Comparison of ENCODE assay signal across 29 mouse cellular contexts in genomic region chr1:131614641-131615040, GRCm38 (mm10). TPM values are rescaled to one million over a fixed set of nuclear protein-coding genes. Genes with fewer than 3 reads are reported as not detected.
DNase-seq lines count a peak whose midpoint lies in the region; ATAC-seq and TF ChIP-seq lines count a peak whose summit lies in the region.
"Had no signal": no experiment of that assay in that cellular context is flagged by ENCODE, and none has a peak within 500 bp of the region (broad histone marks: within the 10 kb centered on the region; RNA-seq: fewer than 3 reads in every experiment).

No protein-coding gene starts in this region.

- peaks cover 29% of the 10 kb centered on the region for H3K4me1 ChIP-seq in liver, embryonic 16.5 days (ENCODE audit: control insufficient read depth, low read depth, low read length)
- H3K4me1 ChIP-seq: forebrain, embryonic 10.5 days; forebrain, embryonic 13.5 days had no signal

- DNase-seq in heart, adult 11 months = peak; percentile 40
- DNase-seq in heart, postnatal 25 days (ENCODE audit: low spot score) = no peak
- DNase-seq in layer of hippocampus, adult 2 months (ENCODE audit: low spot score in 2 of 2) = no peak
- DNase-seq in layer of hippocampus, postnatal 10 days (ENCODE audit: low spot score in 2 of 2) = no peak
- DNase-seq in liver = no peak
- DNase-seq: adrenal gland, adult 8-10 months; adrenal gland, postnatal 25 days; cerebellum, adult 18-20 months; cerebellum, adult 9-10 months; cerebellum, postnatal 14 days; gastrocnemius, postnatal 10 days; gastrocnemius, postnatal 36 days; heart, postnatal 10 days; heart, postnatal 4 days had no signal

- 0 out of 2 replicates have a peak, but pooled peaks have one; percentile 6 for TF ChIP-seq CTCF in layer of hippocampus, adult 2 months (conservative IDR thresholded peaks at IDR 0.05)

- no peak overlapping the region for H3K4me2 ChIP-seq in liver, embryonic 16.5 days (ENCODE audit: low read depth, low read length)
- H3K4me2 ChIP-seq: forebrain, embryonic 13.5 days; heart, embryonic 15.5 days; hindbrain, embryonic 14.5 days had no signal

- H3K36me3 ChIP-seq in liver, embryonic 16.5 days (ENCODE audit: control insufficient read depth, insufficient read depth) = no peaks in the 10 kb centered on the region
- H3K36me3 ChIP-seq: forebrain, embryonic 10.5 days; heart, embryonic 15.5 days had no signal

- no peaks in the 10 kb centered on the region; the same call in 1 of the 2 replicates for H3K27me3 ChIP-seq in liver, embryonic 16.5 days (ENCODE audit: control insufficient read depth, insufficient read depth, low read depth, low read length)
- H3K27me3 ChIP-seq: forebrain, embryonic 13.5 days; heart, embryonic 15.5 days had no signal

- 74% methylated on average over 6 of the region's 6 CpGs for WGBS in liver, embryonic 16.5 days (ENCODE audit: insufficient replicate concordance)

- intact Hi-C loops in heart, postnatal 25 days (cut with DNase I) = loop anchor here (5.0 kb wide), 2 partner anchors 153 to 233 kb away; no protein-coding TSS in a partner anchor

- H3K4me3 ChIP-seq in layer of hippocampus, adult 2 months = no peak overlapping the region
- no peak overlapping the region for H3K4me3 ChIP-seq in liver, embryonic 16.5 days (ENCODE audit: low read depth, low read length)
- H3K4me3 ChIP-seq: forebrain, embryonic 10.5 days; forebrain, embryonic 13.5 days; heart, embryonic 15.5 days had no signal

- H3K27ac ChIP-seq in layer of hippocampus, adult 2 months = no peak overlapping the region
- peak overlapping the region; percentile 45 for H3K27ac ChIP-seq in liver, embryonic 16.5 days (ENCODE audit: low read length)
- H3K27ac ChIP-seq: forebrain, embryonic 10.5 days; forebrain, embryonic 13.5 days; heart, embryonic 15.5 days; hindbrain, embryonic 14.5 days; hindbrain, postnatal 0 days had no signal

- no peak overlapping the region for H3K9ac ChIP-seq in liver, embryonic 16.5 days (ENCODE audit: low read depth, low read length)
- H3K9ac ChIP-seq: forebrain, embryonic 13.5 days; heart, embryonic 15.5 days; hindbrain, embryonic 14.5 days had no signal

- ATAC-seq in liver, embryonic 16.5 days (ENCODE audit: low read depth) = peak; percentile 22; the same call in 1 of the 2 replicates
- ATAC-seq: activated CD4-positive, CD25-positive, alpha-beta regulatory T cell, adult 4 months; forebrain, embryonic 13.5 days; forebrain, embryonic 16.5 days; hindbrain, postnatal 0 days; inflammation-experienced regulatory T-cells, adult 6 months had no signal

- no peaks in the 10 kb centered on the region for H3K9me3 ChIP-seq in liver, embryonic 16.5 days (replicated peaks; ENCODE audit: control insufficient read depth, low read length)
- H3K9me3 ChIP-seq: forebrain, embryonic 13.5 days had no signal

RNA-seq across cellular contexts. Expression of gene Avpr1b, which starts 15.6 kb away (rescaled TPM):
- total RNA-seq in heart, postnatal 25 days (2021) = not detected
- total RNA-seq in layer of hippocampus, adult 2 months (2021) = under 1 TPM; 0.20 to 0.37 TPM
- under 1 TPM; 0.23 to 0.36 TPM for total RNA-seq in layer of hippocampus, postnatal 10 days (2021)
- polyA plus RNA-seq in liver, embryonic 16.5 days (2015; fragmentation: Nextera tagmentation; extraction: Ambion mirVana) = not detected in 2 replicates
- total RNA-seq: adrenal gland, adult 8-10 months; adrenal gland, postnatal 25 days; ES-E14; gastrocnemius, adult 18-20 months; gastrocnemius, postnatal 10 days; gastrocnemius, postnatal 36 days; granulocyte monocyte progenitor cell, adult 5-6 weeks; heart, adult 8-10 months; heart, postnatal 10 days; heart, postnatal 4 days; hindbrain, postnatal 0 days had no signal
- polyA plus RNA-seq: embryonic facial prominence, embryonic 11.5 days; forebrain, embryonic 10.5 days; forebrain, embryonic 13.5 days; forebrain, embryonic 16.5 days; heart, embryonic 15.5 days; hindbrain, embryonic 11.5 days; hindbrain, embryonic 14.5 days; hindbrain, postnatal 0 days; inflammation-experienced regulatory T-cells, adult 6 months had no signal

RNA-seq across cellular contexts. Expression of gene Ctse, which starts 23.5 kb away (rescaled TPM):
- 1 to 10 TPM in 1 of 2 experiments, under 1 TPM in 1; 0.83 to 1.3 TPM for total RNA-seq in heart, postnatal 25 days (2021)
- total RNA-seq in layer of hippocampus, adult 2 months (2021) = not detected
- under 1 TPM in 1 of 2 experiments, not detected in 1; 0.39 TPM for total RNA-seq in layer of hippocampus, postnatal 10 days (2021)
- 29.5 and 33.8 TPM in 2 replicates for polyA plus RNA-seq in liver, embryonic 16.5 days (2015; fragmentation: Nextera tagmentation; extraction: Ambion mirVana)
- total RNA-seq: ES-E14; hindbrain, postnatal 0 days had no signal
- polyA plus RNA-seq: forebrain, embryonic 10.5 days; forebrain, embryonic 13.5 days; forebrain, embryonic 16.5 days; hindbrain, embryonic 14.5 days; hindbrain, postnatal 0 days had no signal
